ENCODE assay signal across 9 mouse cellular contexts in the genomic region with DNA sequence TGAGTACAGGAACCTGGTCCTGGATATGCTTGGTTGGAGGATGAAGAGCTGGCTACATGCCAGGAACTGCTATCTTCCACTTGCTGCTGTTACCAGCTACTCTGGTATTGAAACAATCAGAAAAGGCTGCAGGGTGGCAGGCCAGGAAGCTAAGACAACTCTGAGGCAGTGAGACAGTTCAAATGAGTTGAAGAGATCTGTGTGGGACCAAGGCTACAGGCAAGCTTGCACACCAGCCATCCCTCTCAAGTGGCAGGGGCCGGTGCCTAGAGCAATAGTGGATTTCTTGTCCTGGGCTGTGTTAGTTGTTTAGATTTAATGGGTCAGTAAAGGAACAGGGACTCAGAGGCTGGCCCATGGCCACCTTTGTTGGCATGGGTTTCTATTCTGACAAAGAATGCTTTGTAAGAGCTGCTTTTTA. TPM values are rescaled to one million over a fixed set of nuclear protein-coding genes. Genes with fewer than 3 reads are reported as not detected.
DNase-seq lines count a peak whose midpoint lies in the region; ATAC-seq lines count a peak whose summit lies in the region.
"Had no signal": no experiment of that assay in that cellular context is flagged by ENCODE, and none has a peak within 500 bp of the region (broad histone marks: within the 10 kb centered on the region; RNA-seq: fewer than 3 reads in every experiment).

No protein-coding gene starts in this region.

- H3K9me3 ChIP-seq in hindbrain, embryonic 14.5 days (ENCODE audit: control insufficient read depth, low read length) = no peaks in the 10 kb centered on the region
- H3K9me3 ChIP-seq in hindbrain, embryonic 10.5 days = no peaks in the 10 kb centered on the region
- H3K9me3 ChIP-seq in heart, embryonic 16.5 days (replicated peaks; ENCODE audit: control insufficient read depth, low read length) = no peaks in the 10 kb centered on the region
- no peaks in the 10 kb centered on the region for H3K9me3 ChIP-seq in neural tube, embryonic 15.5 days (replicated peaks)

- H3K4me2 ChIP-seq in hindbrain, embryonic 14.5 days (replicated peaks) = no peak overlapping the region
- H3K4me2 ChIP-seq in heart, embryonic 16.5 days (ENCODE audit: low read depth, low read length) = no peak overlapping the region
- H3K4me2 ChIP-seq in neural tube, embryonic 15.5 days = no peak overlapping the region

- no peak overlapping the region for H3K4me3 ChIP-seq in hindbrain, embryonic 14.5 days (replicated peaks; ENCODE audit: low read length)
- H3K4me3 ChIP-seq in hindbrain, embryonic 10.5 days = no peak overlapping the region
- H3K4me3 ChIP-seq in heart, embryonic 16.5 days (ENCODE audit: low read length) = no peak overlapping the region
- no peak overlapping the region for H3K4me3 ChIP-seq in neural tube, embryonic 15.5 days (replicated peaks)

- peaks cover 11% of the 10 kb centered on the region for H3K4me1 ChIP-seq in hindbrain, embryonic 14.5 days (replicated peaks; ENCODE audit: control insufficient read depth, insufficient read depth, low read length)
- no peaks in the 10 kb centered on the region for H3K4me1 ChIP-seq in hindbrain, embryonic 10.5 days (replicated peaks)
- H3K4me1 ChIP-seq in heart, embryonic 16.5 days (ENCODE audit: control insufficient read depth, insufficient read depth, low read length) = peaks cover 35% of the 10 kb centered on the region
- peaks cover 18% of the 10 kb centered on the region for H3K4me1 ChIP-seq in neural tube, embryonic 15.5 days

- H3K27ac ChIP-seq in hindbrain, embryonic 14.5 days = 0 out of 2 replicates have a peak overlapping the region, but pooled peaks have one; percentile 36
- no peak overlapping the region for H3K27ac ChIP-seq in hindbrain, embryonic 10.5 days
- peak overlapping the region; percentile 65 for H3K27ac ChIP-seq in heart, embryonic 16.5 days (ENCODE audit: low read length)
- peak overlapping the region; percentile 42 for H3K27ac ChIP-seq in neural tube, embryonic 15.5 days (replicated peaks)
- H3K27ac ChIP-seq: kidney, postnatal 0 days had no signal

- peak; percentile 37; the same call in 1 of the 2 replicates for ATAC-seq in hindbrain, embryonic 14.5 days (ENCODE audit: low FRiP score)
- peak; percentile 61 for ATAC-seq in heart, embryonic 16.5 days (replicated peaks; ENCODE audit: extremely low read depth, insufficient read depth, low FRiP score)
- no peak for ATAC-seq in neural tube, embryonic 15.5 days (ENCODE audit: low FRiP score)
- ATAC-seq in erythroblast, adult 5-6 weeks (replicated peaks; ENCODE audit: low FRiP score, poor library complexity, severe bottlenecking) = no peak; the same call in 1 of the 2 replicates

- DNase-seq in hindbrain, embryonic 14.5 days (ENCODE audit: low spot score) = peak; percentile 28
- DNase-seq in hindbrain, embryonic 10.5 days (ENCODE audit: low spot score) = no peak
- DNase-seq in right cerebral cortex, postnatal 10 days (ENCODE audit: low spot score in 2 of 2) = peak; percentile 65 to 68
- DNase-seq in right cerebral cortex, adult 2 months (ENCODE audit: low spot score in 2 of 2) = no peak
- no peak for DNase-seq in frontal cortex, adult 2 months (ENCODE audit: extremely low spot score in 1 of 2, low spot score in 1 of 2)

- 62% methylated on average over 1 of the region's 1 CpGs for WGBS in hindbrain, embryonic 14.5 days
- WGBS in hindbrain, embryonic 10.5 days = 91% methylated on average over 1 of the region's 1 CpGs
- 44% methylated on average over 1 of the region's 1 CpGs for WGBS in heart, embryonic 16.5 days
- WGBS in neural tube, embryonic 15.5 days = 67% methylated on average over 1 of the region's 1 CpGs

- peaks cover 90% of the 10 kb centered on the region for H3K36me3 ChIP-seq in hindbrain, embryonic 14.5 days (replicated peaks; ENCODE audit: control insufficient read depth, insufficient read depth)
- peaks cover 100% of the 10 kb centered on the region for H3K36me3 ChIP-seq in hindbrain, embryonic 10.5 days
- H3K36me3 ChIP-seq in heart, embryonic 16.5 days (ENCODE audit: control insufficient read depth, insufficient read depth) = peaks cover 51% of the 10 kb centered on the region
- H3K36me3 ChIP-seq in neural tube, embryonic 15.5 days = peaks cover 77% of the 10 kb centered on the region

- no peaks in the 10 kb centered on the region for H3K27me3 ChIP-seq in hindbrain, embryonic 14.5 days (ENCODE audit: control insufficient read depth, insufficient read depth, low read length)
- H3K27me3 ChIP-seq in hindbrain, embryonic 10.5 days (ENCODE audit: insufficient read depth, poor library complexity, severe bottlenecking) = no peaks in the 10 kb centered on the region
- H3K27me3 ChIP-seq in heart, embryonic 16.5 days (ENCODE audit: control insufficient read depth, insufficient read depth, low read length) = no peaks in the 10 kb centered on the region
- H3K27me3 ChIP-seq in neural tube, embryonic 15.5 days (replicated peaks) = no peaks in the 10 kb centered on the region

- H3K9ac ChIP-seq in hindbrain, embryonic 14.5 days = no peak overlapping the region
- H3K9ac ChIP-seq in heart, embryonic 16.5 days (ENCODE audit: low read length) = no peak overlapping the region
- no peak overlapping the region for H3K9ac ChIP-seq in neural tube, embryonic 15.5 days (replicated peaks)

RNA-seq across cellular contexts. Expression of a gene that starts 54.1 kb away (rescaled TPM):
- polyA plus RNA-seq in hindbrain, embryonic 14.5 days (2014; fragmentation: Nextera tagmentation; extraction: Ambion mirVana) = 93.8 and 94.1 TPM in 2 replicates
- 54.6 and 61.0 TPM in 2 replicates for polyA plus RNA-seq in hindbrain, embryonic 10.5 days (2016; fragmentation: Nextera tagmentation; extraction: Ambion mirVana)
- 19.3 and 22.5 TPM in 2 replicates for polyA plus RNA-seq in heart, embryonic 16.5 days (2015; fragmentation: Nextera tagmentation; extraction: Ambion mirVana)
- 46.6 and 49.8 TPM in 2 replicates for polyA plus RNA-seq in neural tube, embryonic 15.5 days (2015; fragmentation: Nextera tagmentation; extraction: Ambion mirVana)
- 15.5 and 23.1 TPM in 2 replicates for total RNA-seq in erythroblast, adult 5-6 weeks (2015; ENCODE audit: low replicate concordance)
- 34.8 and 47.0 TPM in 2 replicates for total RNA-seq in erythroblast, adult 5-6 weeks (2017; ENCODE audit: low replicate concordance)
- 69.2 and 76.0 TPM in 2 replicates for polyA plus RNA-seq in frontal cortex, adult 2 months (2012; rRNA removed)

Comparison
In these comparisons a context has a peak if more than half of its experiments do, and no peak if none do; other contexts are left out.
1. DNase-seq: peak in hindbrain, embryonic 14.5 days (single experiment) and right cerebral cortex, postnatal 10 days (2 of 2); none in hindbrain, embryonic 10.5 days (single experiment), right cerebral cortex, adult 2 months (0 of 2) and frontal cortex, adult 2 months (0 of 2).
2. ATAC-seq: peak in hindbrain, embryonic 14.5 days (single experiment) and heart, embryonic 16.5 days (single experiment); none in neural tube, embryonic 15.5 days (single experiment) and erythroblast, adult 5-6 weeks (single experiment).